Mouse (Mus musculus): ENCODE measurements around the gene Olfr147. TPM values are rescaled to one million over a fixed set of nuclear protein-coding genes. Genes with fewer than 3 reads are reported as not detected.

The Olfr147 gene
- polyA plus RNA-seq (2012; rRNA removed; ENCODE audit: low replicate concordance): not detected in 2 replicates

GRCm38 (mm10) chr9:38401398-38401797, at the start of gene Olfr147:
Olfr147 (plus strand) TSS chr9:38401698.

GRCm38 (mm10) chr9:38366596-38366995, 34.9 kb upstream of the Olfr147 start, which contains the start of gene Olfr250:
Olfr250 (plus strand) TSS chr9:38366896.

GRCm38 (mm10) chr9:38376786-38377185, 24.7 kb upstream of the Olfr147 start, which contains the start of gene Olfr251:
Olfr251 (plus strand) TSS chr9:38377086.

GRCm38 (mm10) chr9:38429155-38429554, 27.7 kb downstream of the Olfr147 start, which contains the start of gene Olfr901:
Olfr901 (plus strand) TSS chr9:38429455.

GRCm38 (mm10) chr9:38447352-38447751, 45.9 kb downstream of the Olfr147 start, which contains the start of gene Olfr902:
Olfr902 (plus strand) TSS chr9:38447652.

Other genes starting within 250 kb of the Olfr147 start
- not detected in 2 replicates for gene Olfr891, start 220.9 kb upstream of the Olfr147 start, polyA plus RNA-seq (2012; rRNA removed; ENCODE audit: low replicate concordance)
- gene Olfr893, start 193.3 kb upstream of the Olfr147 start, polyA plus RNA-seq (2012; rRNA removed; ENCODE audit: low replicate concordance): not detected in 2 replicates
- gene Olfr894, start 183.6 kb upstream of the Olfr147 start, polyA plus RNA-seq (2012; rRNA removed; ENCODE audit: low replicate concordance): not detected in 2 replicates
- not detected in 2 replicates for gene Olfr143, start 148.9 kb upstream of the Olfr147 start, polyA plus RNA-seq (2012; rRNA removed; ENCODE audit: low replicate concordance)
- not detected in 2 replicates for gene Olfr895, start 133.8 kb upstream of the Olfr147 start, polyA plus RNA-seq (2012; rRNA removed; ENCODE audit: low replicate concordance)
- not detected in 2 replicates for gene Olfr896-ps1, start 110.6 kb upstream of the Olfr147 start, polyA plus RNA-seq (2012; rRNA removed; ENCODE audit: low replicate concordance)
- not detected in 2 replicates for gene Olfr25, start 72.6 kb upstream of the Olfr147 start, polyA plus RNA-seq (2012; rRNA removed; ENCODE audit: low replicate concordance)
- not detected in 2 replicates for gene Olfr898, start 53.3 kb upstream of the Olfr147 start, polyA plus RNA-seq (2012; rRNA removed; ENCODE audit: low replicate concordance)
- not detected in 2 replicates for gene Olfr250, start 34.8 kb upstream of the Olfr147 start, polyA plus RNA-seq (2012; rRNA removed; ENCODE audit: low replicate concordance)
- not detected in 2 replicates for gene Olfr251, start 24.6 kb upstream of the Olfr147 start, polyA plus RNA-seq (2012; rRNA removed; ENCODE audit: low replicate concordance)
- not detected in 2 replicates for gene Olfr901, start 27.8 kb downstream of the Olfr147 start, polyA plus RNA-seq (2012; rRNA removed; ENCODE audit: low replicate concordance)
- gene Olfr902, start 46.0 kb downstream of the Olfr147 start, polyA plus RNA-seq (2012; rRNA removed; ENCODE audit: low replicate concordance): not detected in 2 replicates
- gene Olfr904, start 61.4 kb downstream of the Olfr147 start, polyA plus RNA-seq (2012; rRNA removed; ENCODE audit: low replicate concordance): not detected in 2 replicates
- gene Olfr905, start 69.4 kb downstream of the Olfr147 start, polyA plus RNA-seq (2012; rRNA removed; ENCODE audit: low replicate concordance): not detected in 2 replicates
- gene Olfr906, start 85.4 kb downstream of the Olfr147 start, polyA plus RNA-seq (2012; rRNA removed; ENCODE audit: low replicate concordance): not detected in 2 replicates
- gene Olfr907, start 94.1 kb downstream of the Olfr147 start, polyA plus RNA-seq (2012; rRNA removed; ENCODE audit: low replicate concordance): not detected in 2 replicates
- gene Olfr911-ps1, start 119.9 kb downstream of the Olfr147 start, polyA plus RNA-seq (2012; rRNA removed; ENCODE audit: low replicate concordance): not detected in 2 replicates
- not detected in 2 replicates for gene Olfr910, start 136.2 kb downstream of the Olfr147 start, polyA plus RNA-seq (2012; rRNA removed; ENCODE audit: low replicate concordance)
- gene Olfr912, start 178.5 kb downstream of the Olfr147 start, polyA plus RNA-seq (2012; rRNA removed; ENCODE audit: low replicate concordance): not detected in 2 replicates
- not detected in 2 replicates for gene Olfr913, start 191.1 kb downstream of the Olfr147 start, polyA plus RNA-seq (2012; rRNA removed; ENCODE audit: low replicate concordance)
- gene Olfr914, start 203.4 kb downstream of the Olfr147 start, polyA plus RNA-seq (2012; rRNA removed; ENCODE audit: low replicate concordance): not detected in 2 replicates